Mouse (Mus musculus) hematopoietic stem cell, adult 5-6 weeks (primary cell): Measurements from ENCODE around the gene Acox2. TPM values are rescaled to one million over a fixed set of nuclear protein-coding genes. Genes with fewer than 3 reads are reported as not detected.

Source experiments
- ATAC-seq, 2 experiments: fragments of 125-278 bp in 1 of 2; replicated peaks in 1 of 2; 2 replicates each; pipeline ENCODE4 v1.8.0; 2016 to 2017; ENCODE audit warnings: inconsistent platforms in 2 of 2, mild to moderate bottlenecking in 2 of 2, moderate number of reproducible peaks in 2 of 2, low read depth in 1 of 2, moderate TSS enrichment in 1 of 2; ENCODE audit not compliant: low FRiP score in 2 of 2, poor library complexity in 2 of 2, severe bottlenecking in 2 of 2, insufficient read depth in 1 of 2, low TSS enrichment in 1 of 2
- total RNA-seq: library from RNA; stranded (forward); fragments of 172-1452, 232-1000 nt; gene quantifications from 2 replicates; pipeline ENCODE4 v1.2.3, GENCODE M21; 2017

Acox2 gene
- total RNA-seq, 1 experiment from 2014 or later, result not detected

DNA sequence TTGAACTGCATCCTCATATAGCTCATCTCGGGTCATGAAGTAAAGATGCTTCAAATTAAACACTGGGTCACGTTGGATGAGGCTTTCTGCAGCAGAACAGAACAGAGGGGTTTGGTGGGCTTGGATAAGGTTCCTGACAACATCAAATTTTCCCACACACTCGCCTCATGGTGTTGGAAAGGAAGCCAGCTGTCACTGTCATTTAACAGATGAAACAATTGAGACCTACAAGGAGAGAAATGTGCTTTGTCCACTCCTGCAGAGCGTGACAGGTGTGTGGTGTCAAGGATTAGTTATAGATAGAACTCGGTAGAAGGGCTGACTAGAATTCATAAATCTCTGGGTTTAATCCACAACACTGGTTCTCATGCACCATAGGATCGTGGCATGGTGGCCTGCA is 3.1 kb downstream of the Acox2 start:
- no peak for ATAC-seq

GRCm38 (mm10) chr14:8255076-8255729 is 4.0 kb downstream of the Acox2 start:
- ATAC-seq, result peak; percentile 56 to 66

- no peak for ATAC-seq
Measured at GRCm38 (mm10) chr14:8251330-8251885, 7.7 kb downstream of the Acox2 start.

GRCm38 (mm10) chr14:8250141-8250871 is 8.8 kb downstream of the Acox2 start:
- ATAC-seq, result no peak

- ATAC-seq, result no peak
Measured at GRCm38 (mm10) chr14:8249206-8249605, 9.9 kb downstream of the Acox2 start.

DNA sequence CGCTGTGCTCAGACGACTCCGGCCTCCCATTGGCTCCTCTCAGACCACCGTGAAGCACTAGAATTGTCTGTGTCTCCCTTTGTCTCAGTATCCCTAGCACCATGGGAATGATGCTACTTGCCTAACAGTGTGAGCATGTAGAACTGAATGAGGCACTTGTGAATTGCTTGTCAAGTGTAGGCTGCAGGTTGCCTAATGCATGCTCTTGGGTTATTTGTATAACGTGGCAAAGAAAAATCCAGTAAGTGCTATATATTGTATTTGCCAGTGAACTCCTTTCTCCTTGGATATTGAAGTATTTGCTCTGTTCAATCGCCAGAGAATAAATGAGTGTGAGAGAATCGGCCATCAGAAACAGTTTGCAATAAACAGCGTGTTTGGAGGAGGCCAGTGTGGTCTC is 12.3 kb downstream of the Acox2 start:
- ATAC-seq, result no peak

GRCm38 (mm10) chr14:8244211-8244611 is 14.9 kb downstream of the Acox2 start:
- no peak for ATAC-seq

DNA sequence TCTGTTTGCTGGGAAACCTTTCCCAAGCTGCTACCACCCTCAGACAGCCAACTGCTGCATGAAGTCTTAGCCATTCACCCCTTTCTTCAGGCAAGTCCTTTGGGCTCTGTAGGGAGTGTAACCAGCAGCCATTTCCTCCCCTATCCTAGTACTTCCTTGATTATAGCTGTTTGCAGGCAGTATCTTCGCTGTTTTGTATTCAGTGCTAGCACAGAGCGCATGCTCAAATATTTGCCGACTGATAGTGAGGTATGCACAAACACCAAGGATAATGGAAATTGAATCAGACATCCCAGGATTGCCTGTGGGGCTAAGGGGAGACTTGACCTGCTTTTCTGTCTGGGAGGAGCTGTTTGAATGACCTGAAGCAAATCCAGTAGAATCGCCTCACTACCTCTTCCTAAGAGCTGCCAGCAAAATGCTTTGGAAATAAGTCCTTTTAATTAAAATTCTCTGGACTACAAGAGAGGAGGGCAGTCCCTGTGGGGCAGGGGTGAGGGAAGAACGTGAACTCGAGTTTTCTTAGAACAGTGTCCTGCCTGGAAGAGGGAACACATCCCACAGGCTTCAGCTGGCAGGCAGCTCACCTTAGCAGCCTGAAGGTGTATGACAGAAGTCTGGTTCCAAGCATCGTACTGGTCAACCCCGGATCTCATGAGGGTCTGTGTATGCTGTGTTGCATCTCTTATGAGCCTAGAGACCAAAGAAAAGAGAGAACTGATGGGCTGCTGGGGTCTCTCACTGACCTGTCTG is 15.8 kb downstream of the Acox2 start:
- no peak for ATAC-seq

DNA sequence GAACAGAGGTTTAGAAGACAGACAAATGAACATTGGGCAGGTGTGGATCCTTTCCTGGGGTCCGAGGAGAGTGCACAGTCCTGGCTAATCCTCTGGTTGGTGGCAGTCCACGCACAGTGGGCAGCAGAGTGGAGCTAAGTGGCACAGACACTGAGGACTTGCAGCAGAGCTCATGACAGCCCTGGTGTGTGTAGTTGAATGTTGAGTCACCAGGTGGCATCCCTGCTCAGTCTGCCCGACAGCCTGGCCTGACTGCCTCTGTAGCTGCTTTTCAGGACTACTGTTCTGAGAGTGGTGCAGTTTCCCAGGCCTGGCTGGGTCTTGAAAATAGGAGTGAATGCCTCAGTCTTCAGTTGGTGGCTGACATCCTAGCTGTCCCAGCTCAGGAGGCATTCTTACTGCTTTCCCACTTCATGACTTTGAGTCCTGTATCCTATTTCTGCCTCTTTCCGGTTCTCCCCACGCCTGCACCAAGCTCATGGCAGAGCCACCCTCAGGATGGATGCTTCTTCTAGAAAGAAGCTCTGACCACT is 16.7 kb downstream of the Acox2 start:
- ATAC-seq, result peak; percentile 72 to 73

DNA sequence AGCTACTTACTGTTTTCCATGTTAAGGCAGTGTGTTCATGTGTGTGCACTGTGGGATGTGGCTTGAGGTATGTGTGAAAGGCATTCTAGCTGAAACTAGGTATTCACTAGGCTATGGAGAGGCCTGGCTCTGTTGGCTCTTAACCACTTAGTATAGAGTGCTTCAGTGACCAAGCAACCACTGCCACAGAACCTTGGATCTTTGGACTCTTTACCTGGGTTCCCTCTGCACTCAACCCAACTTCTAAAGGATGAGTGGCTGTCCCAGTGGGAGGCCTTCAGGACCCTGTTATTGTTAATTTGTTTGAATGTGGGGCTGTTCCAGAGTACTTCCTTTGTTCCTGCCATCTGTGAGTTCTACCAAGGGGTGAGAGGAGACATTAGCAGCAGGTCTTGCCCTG is 17.3 kb downstream of the Acox2 start:
- no peak for ATAC-seq

- ATAC-seq, result no peak
Measured at GRCm38 (mm10) chr14:8233252-8233651, 25.9 kb downstream of the Acox2 start.

- ATAC-seq, result peak; percentile 88 to 90
Measured at GRCm38 (mm10) chr14:8232155-8232910, 26.8 kb downstream of the Acox2 start.

GRCm38 (mm10) chr14:8229367-8230019 is 29.7 kb downstream of the Acox2 start:
- ATAC-seq, result no peak

DNA sequence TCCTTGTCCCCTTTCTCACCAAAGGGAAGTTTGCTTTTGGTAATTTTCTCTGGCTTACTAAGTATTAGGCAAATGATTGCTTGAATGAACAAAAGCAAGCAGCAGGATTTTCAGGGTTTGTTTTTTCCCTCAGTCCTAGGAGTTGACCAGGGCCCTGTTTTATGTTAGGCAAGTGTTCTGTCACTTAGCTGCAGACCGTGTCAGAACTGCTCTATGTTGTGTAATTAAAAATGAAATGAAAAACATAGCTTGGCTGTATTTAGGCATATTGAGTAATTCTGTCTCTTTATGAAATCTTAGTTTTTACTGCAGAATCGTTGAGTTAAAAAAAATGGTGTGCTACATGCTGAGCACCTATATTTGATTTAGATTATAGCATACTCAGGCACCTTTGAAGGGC is 34.3 kb downstream of the Acox2 start:
- ATAC-seq, result no peak

DNA sequence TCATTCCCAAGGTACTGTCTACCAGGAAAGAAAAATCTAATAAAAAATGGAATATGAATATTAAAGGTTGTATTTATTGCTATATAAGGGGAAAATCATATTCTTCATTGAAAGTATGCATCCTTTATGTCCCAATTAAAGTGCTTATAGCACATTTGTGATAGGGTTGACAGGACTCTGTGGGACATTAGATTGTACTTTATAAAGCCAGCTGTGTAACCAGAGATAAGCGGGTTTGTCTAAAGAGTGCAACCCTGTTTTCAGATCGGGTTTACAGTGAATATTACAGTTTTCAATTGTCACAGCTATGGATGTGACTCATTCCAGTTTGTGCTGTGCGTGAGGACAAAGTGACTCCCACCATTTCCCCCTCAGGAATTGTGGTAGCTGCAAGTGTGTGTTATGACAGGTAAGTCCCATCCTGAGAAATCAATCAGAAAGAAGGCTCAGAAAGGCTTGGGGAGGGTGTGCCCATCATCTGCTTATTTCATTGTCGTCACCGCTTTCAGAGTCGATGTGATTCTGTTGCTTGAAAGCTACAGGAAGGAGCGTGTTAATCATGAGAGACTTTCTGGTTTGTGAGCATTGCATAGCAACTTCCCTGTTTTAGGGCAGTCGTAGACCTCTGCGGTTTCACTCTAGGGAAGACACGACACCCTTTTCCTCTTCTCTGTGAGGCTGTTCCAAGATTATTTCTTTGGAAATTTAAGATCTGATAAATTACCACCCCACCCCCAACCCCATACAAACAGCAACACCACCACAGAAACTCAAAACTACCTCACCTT is 35.5 kb downstream of the Acox2 start:
- peak; percentile 88 to 95 for ATAC-seq

DNA sequence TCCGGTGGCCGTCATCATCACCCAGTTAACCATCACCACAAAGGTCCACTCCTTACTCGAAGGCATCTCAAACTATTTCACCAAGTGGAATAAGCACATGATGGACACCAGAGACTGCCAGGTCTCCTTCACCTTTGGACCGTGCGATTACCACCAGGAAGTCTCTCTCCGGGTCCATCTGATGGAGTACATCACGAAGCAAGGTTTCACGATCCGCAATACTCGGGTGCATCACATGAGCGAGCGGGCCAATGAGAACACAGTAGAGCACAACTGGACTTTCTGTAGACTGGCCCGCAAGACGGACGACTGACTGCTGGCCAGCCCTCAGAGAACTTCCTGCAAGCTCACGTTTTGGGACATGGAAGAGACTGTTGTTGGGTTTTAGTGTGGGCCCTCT is 36.6 kb downstream of the Acox2 start:
- ATAC-seq, result no peak
